ENCODE assay signal across 10 mouse cellular contexts in genomic region chr12:95388185-95388584, GRCm38 (mm10).
DNase-seq lines count a peak whose midpoint lies in the region; TF ChIP-seq lines count a peak whose summit lies in the region.
"Had no signal": no experiment of that assay in that cellular context is flagged by ENCODE, and none has a peak within 500 bp of the region (broad histone marks: within the 10 kb centered on the region; RNA-seq: fewer than 3 reads in every experiment).

No protein-coding gene starts in this region.

- TF ChIP-seq CTCF in brain, embryonic 14.5 days (IDR thresholded peaks at IDR 0.05; ENCODE audit: borderline replicate concordance, extremely low read depth, insufficient read depth, insufficient read length) = no peak

- peak; percentile 72 for DNase-seq in brain, embryonic 14.5 days (ENCODE audit: low read depth)
- DNase-seq in frontal cortex, postnatal 14 days (ENCODE audit: low spot score in 2 of 2) = peak; percentile 9 to 25
- DNase-seq in layer of hippocampus, postnatal 25 days (ENCODE audit: extremely low spot score in 1 of 2, low spot score in 1 of 2) = peak; percentile 26 to 44
- peak; percentile 42 to 58 for DNase-seq in right cerebral cortex, adult 2 months (ENCODE audit: low spot score in 2 of 2)
- DNase-seq in lung, postnatal 10 days = no peak
- no peak for DNase-seq in yolk sac, embryonic 10.5 days (ENCODE audit: low spot score)
- DNase-seq in gastrocnemius, adult 18-20 months (ENCODE audit: low spot score) = no peak
- DNase-seq: adrenal gland, postnatal 36 days; cerebellum, adult 18-20 months; heart, postnatal 4 days had no signal

- TF ChIP-seq POLR2A in brain, embryonic 14.5 days (IDR thresholded peaks at IDR 0.05; ENCODE audit: borderline replicate concordance, extremely low read depth, insufficient read depth, insufficient read length, poor library complexity, severe bottlenecking) = no peak

Comparison
In these comparisons a context has a peak if more than half of its experiments do, and no peak if none do; other contexts are left out.
1. DNase-seq: peak in brain, embryonic 14.5 days (single experiment), frontal cortex, postnatal 14 days (2 of 2), layer of hippocampus, postnatal 25 days (2 of 2) and right cerebral cortex, adult 2 months (2 of 2); none in lung, postnatal 10 days (single experiment), yolk sac, embryonic 10.5 days (single experiment) and gastrocnemius, adult 18-20 months (single experiment).